Mouse (Mus musculus): ENCODE measurements around the gene Fgf22. TPM values are rescaled to one million over a fixed set of nuclear protein-coding genes. Genes with fewer than 3 reads are reported as not detected.

The Fgf22 gene
- polyA plus RNA-seq (2015; fragmentation: Nextera tagmentation; extraction: Ambion mirVana) = 0.07 TPM in 1 of 2 replicates, not detected in the other

- peaks cover 11% of the 10 kb centered on the region for H3K4me1 ChIP-seq (replicated peaks)
- H3K4me2 ChIP-seq = peak within 1 kb of the TSS; percentile 64
- no peak within 1 kb of the TSS for H3K27ac ChIP-seq (replicated peaks)
- peak within 1 kb of the TSS; percentile 33 for H3K4me3 ChIP-seq (replicated peaks)
- 5% methylated on average over 36 of the region's 36 CpGs for WGBS (ENCODE audit: insufficient replicate concordance)
- H3K9me3 ChIP-seq (replicated peaks) = no peaks in the 10 kb centered on the region
- H3K9ac ChIP-seq = no peak within 1 kb of the TSS; the same call in 1 of the 2 replicates
- peak; percentile 74 for ATAC-seq (ENCODE audit: insufficient read depth)
- peaks cover 37% of the 10 kb centered on the region for H3K36me3 ChIP-seq (replicated peaks)
- peaks cover 13% of the 10 kb centered on the region; the same call in 1 of the 2 replicates for H3K27me3 ChIP-seq
Observed at GRCm38 (mm10) chr10:79754856-79755516, at the start of gene Fgf22. Fgf22 (plus strand) TSS chr10:79755076.

- Histone ChIP-seq H3K36me3 (replicated peaks) (peaks cover 49% of the 10 kb centered on the region), H3K27me3 (no peaks in the 10 kb centered on the region), H3K27ac (replicated peaks) (peak overlapping the region; percentile 96), H3K9ac (peak overlapping the region; percentile 97), H3K9me3 (replicated peaks) (no peaks in the 10 kb centered on the region), H3K4me3 (replicated peaks) (peak overlapping the region; percentile 94), H3K4me1 (replicated peaks) (peaks cover 73% of the 10 kb centered on the region), H3K4me2 (peak overlapping the region; percentile 87)
- 22% methylated on average over 5 of the region's 5 CpGs for WGBS (ENCODE audit: insufficient replicate concordance)
- peak; percentile 83 for ATAC-seq (ENCODE audit: insufficient read depth)
Observed at GRCm38 (mm10) chr10:79705951-79706350, 48.9 kb upstream of the Fgf22 start.

- Histone ChIP-seq H3K4me2 (peak overlapping the region; percentile 87), H3K27ac (replicated peaks) (peak overlapping the region; percentile 96), H3K9ac (peak overlapping the region; percentile 97), H3K4me1 (replicated peaks) (peaks cover 73% of the 10 kb centered on the region), H3K27me3 (no peaks in the 10 kb centered on the region), H3K4me3 (replicated peaks) (peak overlapping the region; percentile 94), H3K36me3 (replicated peaks) (peaks cover 55% of the 10 kb centered on the region), H3K9me3 (replicated peaks) (no peaks in the 10 kb centered on the region)
- ATAC-seq (ENCODE audit: insufficient read depth) = no peak
- WGBS (ENCODE audit: insufficient replicate concordance) = 56% methylated on average over 5 of the region's 5 CpGs
Observed at GRCm38 (mm10) chr10:79706406-79707094, 48.3 kb upstream of the Fgf22 start.

- Histone ChIP-seq H3K9ac (peak overlapping the region; percentile 97), H3K9me3 (replicated peaks) (no peaks in the 10 kb centered on the region), H3K27ac (replicated peaks) (peak overlapping the region; percentile 96), H3K27me3 (no peaks in the 10 kb centered on the region), H3K36me3 (replicated peaks) (peaks cover 61% of the 10 kb centered on the region), H3K4me1 (replicated peaks) (peaks cover 77% of the 10 kb centered on the region), H3K4me2 (peak overlapping the region; percentile 87), H3K4me3 (replicated peaks) (peak overlapping the region; percentile 94)
- no peak for ATAC-seq (ENCODE audit: insufficient read depth)
- WGBS (ENCODE audit: insufficient replicate concordance) = 68% methylated on average over 1 of the region's 1 CpGs
Observed at GRCm38 (mm10) chr10:79707162-79707561, 47.7 kb upstream of the Fgf22 start.

- Histone ChIP-seq H3K27me3 (no peaks in the 10 kb centered on the region), H3K36me3 (replicated peaks) (peaks cover 66% of the 10 kb centered on the region), H3K9ac (peak overlapping the region; percentile 97), H3K4me3 (replicated peaks) (peak overlapping the region; percentile 94), H3K9me3 (replicated peaks) (no peaks in the 10 kb centered on the region), H3K4me1 (replicated peaks) (peaks cover 83% of the 10 kb centered on the region), H3K4me2 (peak overlapping the region; percentile 87), H3K27ac (replicated peaks) (peak overlapping the region; percentile 96; the same call in 1 of the 2 replicates)
- WGBS (ENCODE audit: insufficient replicate concordance) = 70% methylated on average over 4 of the region's 4 CpGs
- ATAC-seq (ENCODE audit: insufficient read depth) = no peak
Observed at GRCm38 (mm10) chr10:79707759-79708158, 47.1 kb upstream of the Fgf22 start.

- WGBS (ENCODE audit: insufficient replicate concordance) = 90% methylated on average over 21 of the region's 21 CpGs
- Histone ChIP-seq H3K36me3 (replicated peaks) (peaks cover 68% of the 10 kb centered on the region), H3K27me3 (peaks cover under 1% of the 10 kb centered on the region; the same call in 1 of the 2 replicates), H3K4me2 (peak overlapping the region; percentile 87), H3K9me3 (replicated peaks) (no peaks in the 10 kb centered on the region), H3K4me1 (replicated peaks) (peaks cover 89% of the 10 kb centered on the region), H3K9ac (no peak overlapping the region), H3K27ac (replicated peaks) (peak overlapping the region; percentile 96; the same call in 1 of the 2 replicates), H3K4me3 (replicated peaks) (peak overlapping the region; percentile 94; the same call in 1 of the 2 replicates)
- no peak for ATAC-seq (ENCODE audit: insufficient read depth)
Observed at GRCm38 (mm10) chr10:79708668-79709067, 46.2 kb upstream of the Fgf22 start.

GRCm38 (mm10) chr10:79709307-79709706 is 45.6 kb upstream of the Fgf22 start:
- Histone ChIP-seq H3K4me1 (replicated peaks) (peaks cover 87% of the 10 kb centered on the region), H3K36me3 (replicated peaks) (peaks cover 68% of the 10 kb centered on the region), H3K4me3 (replicated peaks) (0 out of 2 replicates have a peak overlapping the region, but pooled peaks have one; percentile 94), H3K9ac (no peak overlapping the region), H3K4me2 (peak overlapping the region; percentile 87), H3K27ac (replicated peaks) (peak overlapping the region; percentile 96), H3K9me3 (replicated peaks) (no peaks in the 10 kb centered on the region), H3K27me3 (peaks cover 6% of the 10 kb centered on the region)
- WGBS (ENCODE audit: insufficient replicate concordance) = 34% methylated on average over 7 of the region's 7 CpGs
- no peak for ATAC-seq (ENCODE audit: insufficient read depth)

GRCm38 (mm10) chr10:79712029-79712428 is 42.8 kb upstream of the Fgf22 start:
- Histone ChIP-seq H3K4me2 (peak overlapping the region; percentile 61; the same call in 1 of the 2 replicates), H3K4me1 (replicated peaks) (peaks cover 77% of the 10 kb centered on the region), H3K36me3 (replicated peaks) (peaks cover 58% of the 10 kb centered on the region), H3K9me3 (replicated peaks) (no peaks in the 10 kb centered on the region), H3K9ac (no peak overlapping the region), H3K27me3 (peaks cover 34% of the 10 kb centered on the region), H3K4me3 (replicated peaks) (no peak overlapping the region), H3K27ac (replicated peaks) (peak overlapping the region; percentile 95)
- WGBS (ENCODE audit: insufficient replicate concordance) = 83% methylated on average over 1 of the region's 1 CpGs
- peak; percentile 32 for ATAC-seq (ENCODE audit: insufficient read depth)

- Histone ChIP-seq H3K9ac (peak overlapping the region; percentile 37; the same call in 1 of the 2 replicates), H3K27me3 (peaks cover 40% of the 10 kb centered on the region), H3K27ac (replicated peaks) (peak overlapping the region; percentile 95), H3K4me3 (replicated peaks) (peak overlapping the region; percentile 24), H3K36me3 (replicated peaks) (peaks cover 52% of the 10 kb centered on the region), H3K4me1 (replicated peaks) (peaks cover 77% of the 10 kb centered on the region), H3K9me3 (replicated peaks) (no peaks in the 10 kb centered on the region), H3K4me2 (peak overlapping the region; percentile 61)
- peak; percentile 90 for ATAC-seq (ENCODE audit: insufficient read depth)
- WGBS (ENCODE audit: insufficient replicate concordance) = 16% methylated on average over 4 of the region's 6 CpGs
Observed at GRCm38 (mm10) chr10:79712499-79713126, 42.3 kb upstream of the Fgf22 start.

- Histone ChIP-seq H3K9ac (no peak overlapping the region), H3K9me3 (replicated peaks) (no peaks in the 10 kb centered on the region), H3K4me2 (peak overlapping the region; percentile 61), H3K4me1 (replicated peaks) (peaks cover 74% of the 10 kb centered on the region), H3K36me3 (replicated peaks) (peaks cover 46% of the 10 kb centered on the region), H3K4me3 (replicated peaks) (no peak overlapping the region), H3K27me3 (peaks cover 45% of the 10 kb centered on the region), H3K27ac (replicated peaks) (peak overlapping the region; percentile 95)
- WGBS (ENCODE audit: insufficient replicate concordance) = 28% methylated on average over 1 of the region's 1 CpGs
- ATAC-seq (ENCODE audit: insufficient read depth) = no peak
Observed at GRCm38 (mm10) chr10:79713163-79713562, 41.7 kb upstream of the Fgf22 start.

GRCm38 (mm10) chr10:79714996-79715395 is 39.9 kb upstream of the Fgf22 start:
- peaks cover 28% of the 10 kb centered on the region for H3K36me3 ChIP-seq (replicated peaks)
- no peak overlapping the region for H3K4me3 ChIP-seq (replicated peaks)
- no peak overlapping the region for H3K9ac ChIP-seq
- H3K4me1 ChIP-seq (replicated peaks) = peaks cover 56% of the 10 kb centered on the region
- H3K27ac ChIP-seq (replicated peaks) = no peak overlapping the region
- no peak for ATAC-seq (ENCODE audit: insufficient read depth)
- H3K9me3 ChIP-seq (replicated peaks) = no peaks in the 10 kb centered on the region
- 53% methylated on average over 4 of the region's 4 CpGs for WGBS (ENCODE audit: insufficient replicate concordance)
- H3K27me3 ChIP-seq = peaks cover 63% of the 10 kb centered on the region
- H3K4me2 ChIP-seq = no peak overlapping the region

Data from liver, embryonic 15.5 days (tissue).